Mouse (Mus musculus): ENCODE results near the gene Cilp. TPM values are rescaled to one million over a fixed set of nuclear protein-coding genes. Genes with fewer than 3 reads are reported as not detected.

The Cilp gene
- polyA plus RNA-seq, 1 experiment: not detected

- H3K27ac ChIP-seq (ENCODE audit: insufficient read depth, low read length): no peak overlapping the region
- H3K4me3 ChIP-seq (ENCODE audit: insufficient read depth, low read length): no peak overlapping the region
- TF ChIP-seq CTCF (IDR thresholded peaks at IDR 0.05; ENCODE audit: borderline replicate concordance, insufficient read depth, low read length) (no peak), POLR2A (IDR thresholded peaks at IDR 0.05; ENCODE audit: low read depth, low read length) (no peak)
- no peaks in the 10 kb centered on the region for H3K4me1 ChIP-seq (ENCODE audit: control insufficient read depth, insufficient read depth, low read length)
These were observed 39.3 kb downstream of the Cilp start for GRCm38 (mm10) chr9:65304300-65304699.

GRCm38 (mm10) chr9:65306672-65307071, 41.7 kb downstream of the Cilp start:
- H3K4me1 ChIP-seq (ENCODE audit: control insufficient read depth, insufficient read depth, low read length): no peaks in the 10 kb centered on the region
- no peak overlapping the region for H3K27ac ChIP-seq (ENCODE audit: insufficient read depth, low read length)
- TF ChIP-seq CTCF (IDR thresholded peaks at IDR 0.05; ENCODE audit: borderline replicate concordance, insufficient read depth, low read length) (no peak), POLR2A (IDR thresholded peaks at IDR 0.05; ENCODE audit: low read depth, low read length) (no peak)
- no peak overlapping the region for H3K4me3 ChIP-seq (ENCODE audit: insufficient read depth, low read length)

- TF ChIP-seq CTCF (IDR thresholded peaks at IDR 0.05; ENCODE audit: borderline replicate concordance, insufficient read depth, low read length) (no peak), POLR2A (IDR thresholded peaks at IDR 0.05; ENCODE audit: low read depth, low read length) (no peak)
- no peak overlapping the region for H3K4me3 ChIP-seq (ENCODE audit: insufficient read depth, low read length)
- no peaks in the 10 kb centered on the region for H3K4me1 ChIP-seq (ENCODE audit: control insufficient read depth, insufficient read depth, low read length)
- no peak overlapping the region for H3K27ac ChIP-seq (ENCODE audit: insufficient read depth, low read length)
These were observed 43.0 kb downstream of the Cilp start for GRCm38 (mm10) chr9:65308011-65308410.

- Histone ChIP-seq H3K4me3 (ENCODE audit: insufficient read depth, low read length) (no peak overlapping the region), H3K27ac (ENCODE audit: insufficient read depth, low read length) (no peak overlapping the region), H3K4me1 (ENCODE audit: control insufficient read depth, insufficient read depth, low read length) (no peaks in the 10 kb centered on the region)
- TF ChIP-seq POLR2A (IDR thresholded peaks at IDR 0.05; ENCODE audit: low read depth, low read length) (no peak), CTCF (IDR thresholded peaks at IDR 0.05; ENCODE audit: borderline replicate concordance, insufficient read depth, low read length) (no peak)
These were observed 47.8 kb downstream of the Cilp start for GRCm38 (mm10) chr9:65312669-65313357.

DNA sequence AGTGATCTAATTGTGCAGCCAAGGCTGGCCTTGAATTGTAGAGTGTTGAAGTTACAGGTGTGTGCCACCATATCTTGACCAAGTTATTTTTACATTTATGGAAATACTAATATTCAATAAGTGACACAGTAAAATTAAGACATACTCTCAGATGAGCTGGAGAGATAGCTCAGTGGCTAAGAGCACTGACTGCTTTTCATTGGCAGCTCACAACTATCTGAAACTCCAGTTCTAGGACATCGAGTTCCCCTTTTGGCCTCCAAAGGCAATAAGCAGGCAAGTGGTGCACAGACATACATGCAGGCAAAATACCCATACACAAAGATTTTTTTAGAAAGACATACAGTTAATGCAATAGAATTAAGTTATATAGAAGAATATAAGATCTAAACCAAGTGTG, 48.9 kb downstream of the Cilp start:
- Histone ChIP-seq H3K4me1 (ENCODE audit: control insufficient read depth, insufficient read depth, low read length) (no peaks in the 10 kb centered on the region), H3K4me3 (ENCODE audit: insufficient read depth, low read length) (no peak overlapping the region), H3K27ac (ENCODE audit: insufficient read depth, low read length) (no peak overlapping the region)
- no peak for TF ChIP-seq CTCF (IDR thresholded peaks at IDR 0.05; ENCODE audit: borderline replicate concordance, insufficient read depth, low read length)
- TF ChIP-seq POLR2A (IDR thresholded peaks at IDR 0.05; ENCODE audit: low read depth, low read length): no peak

GRCm38 (mm10) chr9:65322255-65322900, 57.4 kb downstream of the Cilp start:
- H3K4me1 ChIP-seq (ENCODE audit: control insufficient read depth, insufficient read depth, low read length): no peaks in the 10 kb centered on the region
- H3K27ac ChIP-seq (ENCODE audit: insufficient read depth, low read length): no peak overlapping the region
- H3K4me3 ChIP-seq (ENCODE audit: insufficient read depth, low read length): no peak overlapping the region
- TF ChIP-seq CTCF (IDR thresholded peaks at IDR 0.05; ENCODE audit: borderline replicate concordance, insufficient read depth, low read length): no peak
- TF ChIP-seq POLR2A (IDR thresholded peaks at IDR 0.05; ENCODE audit: low read depth, low read length): no peak

GRCm38 (mm10) chr9:65325971-65326370, 61.0 kb downstream of the Cilp start:
- Histone ChIP-seq H3K4me1 (ENCODE audit: control insufficient read depth, insufficient read depth, low read length) (no peaks in the 10 kb centered on the region), H3K27ac (ENCODE audit: insufficient read depth, low read length) (no peak overlapping the region), H3K4me3 (ENCODE audit: insufficient read depth, low read length) (no peak overlapping the region)
- TF ChIP-seq CTCF (IDR thresholded peaks at IDR 0.05; ENCODE audit: borderline replicate concordance, insufficient read depth, low read length) (no peak), POLR2A (IDR thresholded peaks at IDR 0.05; ENCODE audit: low read depth, low read length) (no peak)

GRCm38 (mm10) chr9:65327371-65327770, 62.4 kb downstream of the Cilp start:
- H3K27ac ChIP-seq (ENCODE audit: insufficient read depth, low read length): no peak overlapping the region
- no peak overlapping the region for H3K4me3 ChIP-seq (ENCODE audit: insufficient read depth, low read length)
- TF ChIP-seq POLR2A (IDR thresholded peaks at IDR 0.05; ENCODE audit: low read depth, low read length): no peak
- no peak for TF ChIP-seq CTCF (IDR thresholded peaks at IDR 0.05; ENCODE audit: borderline replicate concordance, insufficient read depth, low read length)
- no peaks in the 10 kb centered on the region for H3K4me1 ChIP-seq (ENCODE audit: control insufficient read depth, insufficient read depth, low read length)

Other genes with a start within 250 kb of the Cilp start
- 39.7 and 46.7 TPM in 2 replicates for gene Hacd3, start 243.5 kb upstream of the Cilp start, polyA plus RNA-seq (2011; ENCODE audit: insufficient read length, low read depth, missing spikeins)
- gene Dpp8, start 232.8 kb upstream of the Cilp start, polyA plus RNA-seq (2011; ENCODE audit: insufficient read length, low read depth, missing spikeins): 98.8 and 104 TPM in 2 replicates
- 25.1 and 42.1 TPM in 2 replicates for gene Igdcc4, start 163.7 kb upstream of the Cilp start, polyA plus RNA-seq (2011; ENCODE audit: insufficient read length, low read depth, missing spikeins)
- not detected in 2 replicates for gene Igdcc3, start 124.0 kb upstream of the Cilp start, polyA plus RNA-seq (2011; ENCODE audit: insufficient read length, low read depth, missing spikeins)
- gene Parp16, start 69.8 kb upstream of the Cilp start, polyA plus RNA-seq (2011; ENCODE audit: insufficient read length, low read depth, missing spikeins): 1.5 and 2.7 TPM in 2 replicates
- gene Clpx, start 29.1 kb downstream of the Cilp start, polyA plus RNA-seq (2011; ENCODE audit: insufficient read length, low read depth, missing spikeins): 25.8 and 35.4 TPM in 2 replicates
- gene Pdcd7, start 80.9 kb downstream of the Cilp start, polyA plus RNA-seq (2011; ENCODE audit: insufficient read length, low read depth, missing spikeins): 11.2 and 13.1 TPM in 2 replicates
- gene Ubap1l, start 95.9 kb downstream of the Cilp start, polyA plus RNA-seq (2011; ENCODE audit: insufficient read length, low read depth, missing spikeins): 0.98 TPM in 1 of 2 replicates, not detected in the other
- gene Kbtbd13, start 126.5 kb downstream of the Cilp start, polyA plus RNA-seq (2011; ENCODE audit: insufficient read length, low read depth, missing spikeins): not detected in 2 replicates
- gene Rasl12, start 133.3 kb downstream of the Cilp start, polyA plus RNA-seq (2011; ENCODE audit: insufficient read length, low read depth, missing spikeins): 1.0 and 1.5 TPM in 2 replicates
- gene Slc51b, start 157.8 kb downstream of the Cilp start, polyA plus RNA-seq (2011; ENCODE audit: insufficient read length, low read depth, missing spikeins): not detected in 2 replicates
- 14.8 and 17.0 TPM in 2 replicates for gene Mtfmt, start 170.6 kb downstream of the Cilp start, polyA plus RNA-seq (2011; ENCODE audit: insufficient read length, low read depth, missing spikeins)
- gene Spg21, start 195.8 kb downstream of the Cilp start, polyA plus RNA-seq (2011; ENCODE audit: insufficient read length, low read depth, missing spikeins): 99.3 and 111 TPM in 2 replicates

Data from embryonic fibroblast, embryonic 13.5 days (primary cell).